Mouse (Mus musculus): ENCODE measurements at regions not wholly inside any gene's neighbourhood (a gene's known extent, or its start where the extent isn't known, plus 50 kb on each side); places are given as distances from the start of the nearest gene placed in this dataset.

- no peak overlapping the region for H3K27ac ChIP-seq (ENCODE audit: insufficient read depth, low read depth)
- dilution Hi-C loops (cut with MboI; ENCODE audit: extremely low pct_ligation_motif_present, extremely low pct_unique_long_range_greater_than_20kb, low sequenced_read_pairs): no loop called here
- H3K4me2 ChIP-seq (ENCODE audit: insufficient read depth, low read depth, poor library complexity, severe bottlenecking): no peak overlapping the region
- DNase-seq (ENCODE audit: extremely low read depth): no peak
- TF ChIP-seq POLR2AphosphoS2 (IDR thresholded peaks at IDR 0.05; ENCODE audit: low read depth, low read length): no peak
- TF ChIP-seq ZNF384 (IDR thresholded peaks at IDR 0.05; ENCODE audit: low read depth, low read length): no peak
- no peak for TF ChIP-seq USF1 (IDR thresholded peaks at IDR 0.05; ENCODE audit: low read depth, low read length)
- TF ChIP-seq MEF2A (IDR thresholded peaks at IDR 0.05; ENCODE audit: borderline replicate concordance, low read depth, low read length): no peak
- no peak for TF ChIP-seq NELFE (IDR thresholded peaks at IDR 0.05; ENCODE audit: low read depth, low read length)
- no peak for TF ChIP-seq E2F4 (IDR thresholded peaks at IDR 0.05; ENCODE audit: insufficient replicate concordance, low read depth, low read length)
- no peak for TF ChIP-seq CHD1 (IDR thresholded peaks at IDR 0.05; ENCODE audit: low read depth, low read length)
- no peak for TF ChIP-seq ETS1 (conservative IDR thresholded peaks at IDR 0.05; ENCODE audit: low read depth, low read length)
- TF ChIP-seq MAX (IDR thresholded peaks at IDR 0.05; ENCODE audit: low read length): no peak
- no peak for TF ChIP-seq SMC3 (IDR thresholded peaks at IDR 0.05; ENCODE audit: low read depth, low read length)
- no peak for TF ChIP-seq MAFK (IDR thresholded peaks at IDR 0.05; ENCODE audit: insufficient replicate concordance, low read length)
- TF ChIP-seq JUND (conservative IDR thresholded peaks at IDR 0.05; ENCODE audit: low read depth, low read length): no peak
- H3K9ac ChIP-seq (ENCODE audit: insufficient read depth, low read depth): no peak overlapping the region
- peaks cover 0 to 22% of the 10 kb centered on the region in 2 experiments; a peak in 2 of 4 replicates for H3K4me1 ChIP-seq (ENCODE audit: control insufficient read depth in 1 of 2, insufficient read depth in 2 of 2)
- no peaks in the 10 kb centered on the region for H3K79me2 ChIP-seq (replicated peaks; ENCODE audit: control insufficient read depth, extremely low read depth, insufficient read depth, poor library complexity, severe bottlenecking)
- no peaks in the 10 kb centered on the region for H3K9me3 ChIP-seq (replicated peaks; ENCODE audit: low read length)
- H3K27me3 ChIP-seq (replicated peaks): no peaks in the 10 kb centered on the region
- H3K36me3 ChIP-seq (replicated peaks in 1 of 2; ENCODE audit: control insufficient read depth in 1 of 2, insufficient read depth in 1 of 2, low read length in 1 of 2): no peaks in the 10 kb centered on the region
- no peak overlapping the region for H3K4me3 ChIP-seq (replicated peaks in 1 of 3; ENCODE audit: low read depth in 2 of 3, low read length in 2 of 3, poor library complexity in 1 of 3)
- in situ Hi-C loops (cut with MboI; ENCODE audit: low pct_ligation_motif_present, low pct_unique_long_range_greater_than_20kb, low sequenced_read_pairs): no loop called here
These were observed 455.1 kb downstream of the Etnk1 start for GRCm38 (mm10) chr6:143622161-143622560.

- no peak overlapping the region for H3K27ac ChIP-seq (ENCODE audit: insufficient read depth, low read depth)
- no peaks in the 10 kb centered on the region for H3K9me3 ChIP-seq (replicated peaks; ENCODE audit: low read length)
- no peak for DNase-seq (ENCODE audit: extremely low read depth)
- no peaks in the 10 kb centered on the region for H3K27me3 ChIP-seq (replicated peaks)
- in situ Hi-C loops (cut with MboI; ENCODE audit: low pct_ligation_motif_present, low pct_unique_long_range_greater_than_20kb, low sequenced_read_pairs): no loop called here
- dilution Hi-C loops (cut with MboI; ENCODE audit: extremely low pct_ligation_motif_present, extremely low pct_unique_long_range_greater_than_20kb, low sequenced_read_pairs): no loop called here
- H3K4me3 ChIP-seq (replicated peaks in 1 of 3; ENCODE audit: low read depth in 2 of 3, low read length in 2 of 3, poor library complexity in 1 of 3): no peak overlapping the region
- no peaks in the 10 kb centered on the region for H3K79me2 ChIP-seq (replicated peaks; ENCODE audit: control insufficient read depth, extremely low read depth, insufficient read depth, poor library complexity, severe bottlenecking)
- no peak overlapping the region for H3K9ac ChIP-seq (ENCODE audit: insufficient read depth, low read depth)
- H3K4me2 ChIP-seq (ENCODE audit: insufficient read depth, low read depth, poor library complexity, severe bottlenecking): no peak overlapping the region
- peaks cover 0 to 22% of the 10 kb centered on the region in 2 experiments; a peak in 2 of 4 replicates for H3K4me1 ChIP-seq (ENCODE audit: control insufficient read depth in 1 of 2, insufficient read depth in 2 of 2)
- no peaks in the 10 kb centered on the region for H3K36me3 ChIP-seq (replicated peaks in 1 of 2; ENCODE audit: control insufficient read depth in 1 of 2, insufficient read depth in 1 of 2, low read length in 1 of 2)
- no peak for TF ChIP-seq NELFE (IDR thresholded peaks at IDR 0.05; ENCODE audit: low read depth, low read length)
- TF ChIP-seq CHD1 (IDR thresholded peaks at IDR 0.05; ENCODE audit: low read depth, low read length): no peak
- TF ChIP-seq POLR2AphosphoS2 (IDR thresholded peaks at IDR 0.05; ENCODE audit: low read depth, low read length): no peak
- no peak for TF ChIP-seq MAFK (IDR thresholded peaks at IDR 0.05; ENCODE audit: insufficient replicate concordance, low read length)
- TF ChIP-seq CTCF (conservative IDR thresholded peaks at IDR 0.05 in 1 of 2, IDR thresholded peaks at IDR 0.05 in 1 of 2; ENCODE audit: low read depth in 2 of 2, low read length in 2 of 2): no peak
- TF ChIP-seq PAX5 (IDR thresholded peaks at IDR 0.05; ENCODE audit: low read length): no peak
- TF ChIP-seq MEF2A (IDR thresholded peaks at IDR 0.05; ENCODE audit: borderline replicate concordance, low read depth, low read length): no peak
These were observed 457.9 kb downstream of the Etnk1 start for GRCm38 (mm10) chr6:143624901-143625300.

All from CH12.LX (cell line).